Mouse (Mus musculus) ovary, postnatal 14 days (tissue): Measurements from ENCODE around the gene Gm5089.

Source experiments
- DNase-seq: peaks from one replicate; pipeline ENCODE4 v3.0.0; 2022; ENCODE audit warnings: low spot score

The Gm5089 gene

GRCm38 (mm10) chr14:122426529-122427203 lies 24.2 kb downstream of the Gm5089 start:
- no peak for DNase-seq

GRCm38 (mm10) chr14:122424441-122424840 lies 26.5 kb downstream of the Gm5089 start:
- DNase-seq: no peak

- DNase-seq: no peak
Measured at GRCm38 (mm10) chr14:122416166-122416771, 34.6 kb downstream of the Gm5089 start.

- DNase-seq: no peak
Measured at GRCm38 (mm10) chr14:122414786-122415185, 36.1 kb downstream of the Gm5089 start.

GRCm38 (mm10) chr14:122413542-122413928 lies 37.4 kb downstream of the Gm5089 start:
- DNase-seq: no peak

- no peak for DNase-seq
Measured at GRCm38 (mm10) chr14:122412841-122413541, 37.9 kb downstream of the Gm5089 start.

GRCm38 (mm10) chr14:122406541-122407219 lies 44.2 kb downstream of the Gm5089 start:
- no peak for DNase-seq

GRCm38 (mm10) chr14:122405897-122406540 lies 44.9 kb downstream of the Gm5089 start:
- no peak for DNase-seq

- DNase-seq: no peak
Measured at GRCm38 (mm10) chr14:122405236-122405635, 45.7 kb downstream of the Gm5089 start.

- no peak for DNase-seq
Measured at GRCm38 (mm10) chr14:122404596-122405154, 46.2 kb downstream of the Gm5089 start.

GRCm38 (mm10) chr14:122403422-122403940 lies 47.4 kb downstream of the Gm5089 start:
- no peak for DNase-seq

GRCm38 (mm10) chr14:122402716-122403258 lies 48.1 kb downstream of the Gm5089 start:
- DNase-seq: no peak

GRCm38 (mm10) chr14:122401886-122402285 lies 49.0 kb downstream of the Gm5089 start:
- no peak for DNase-seq

- no peak for DNase-seq
Measured at GRCm38 (mm10) chr14:122399906-122400305, 51.0 kb downstream of the Gm5089 start.

- no peak for DNase-seq
Measured at GRCm38 (mm10) chr14:122398676-122399075, 52.2 kb downstream of the Gm5089 start.

- no peak for DNase-seq
Measured at GRCm38 (mm10) chr14:122393119-122393518, 57.8 kb downstream of the Gm5089 start.

- DNase-seq: no peak
Measured at GRCm38 (mm10) chr14:122390935-122391334, 60.0 kb downstream of the Gm5089 start.

GRCm38 (mm10) chr14:122389684-122390370 lies 61.1 kb downstream of the Gm5089 start:
- DNase-seq: no peak

- no peak for DNase-seq
Measured at GRCm38 (mm10) chr14:122388431-122389031, 62.4 kb downstream of the Gm5089 start.

- no peak for DNase-seq
Measured at GRCm38 (mm10) chr14:122387781-122388180, 63.1 kb downstream of the Gm5089 start.
